Mouse (Mus musculus) C2C12 (cell line): ENCODE measurements around the gene Gal3st2.
"Not testable (repeated sequence)": the region's sequence is repeated elsewhere in the genome, so short reads cannot be mapped to it uniquely, and the experiment has no call there.

Experiments used
- CEBPB ChIP-seq: IDR thresholded peaks from one replicate; pipeline ENCODE4 v1.6.1; 2011; ENCODE audit warnings: low read depth, mild to moderate bottlenecking, control low read depth, moderate library complexity
- CTCF ChIP-seq: IDR thresholded peaks from one replicate; pipeline ENCODE4 v1.5.1; 2011; ENCODE audit not compliant: control insufficient read depth, insufficient read depth, insufficient read length
- FOSL1 ChIP-seq: IDR thresholded peaks from one replicate; pipeline ENCODE4 v1.8.0; 2011; ENCODE audit warnings: mild to moderate bottlenecking, low read length; ENCODE audit not compliant: poor library complexity, insufficient read depth, severe bottlenecking
- MAX ChIP-seq: IDR thresholded peaks from one replicate; pipeline ENCODE4 v1.6.1; 2011; ENCODE audit warnings: mild to moderate bottlenecking, control low read depth
- MYOD1 ChIP-seq: IDR thresholded peaks from one replicate; pipeline ENCODE4 v1.6.1; 2011; ENCODE audit warnings: low read depth; ENCODE audit not compliant: control insufficient read depth, insufficient read length
- MYOG ChIP-seq: IDR thresholded peaks from one replicate; pipeline ENCODE4 v1.6.1; 2011; ENCODE audit not compliant: control insufficient read depth, insufficient read length; ENCODE audit errors: extremely low read depth
- USF1 ChIP-seq: IDR thresholded peaks from one replicate; pipeline ENCODE4 v1.6.1; 2011; ENCODE audit warnings: low read depth, mild to moderate bottlenecking, control low read depth, moderate library complexity

- not testable (repeated sequence) for TF ChIP-seq CTCF, MAX, FOSL1, MYOD1, USF1, MYOG, CEBPB
These were observed 15.2 kb upstream of the Gal3st2 start for GRCm38 (mm10) chr1:93845766-93846366.
